Mouse (Mus musculus): Measurements from ENCODE around the gene Gabpb2. TPM values are rescaled to one million over a fixed set of nuclear protein-coding genes. Genes with fewer than 3 reads are reported as not detected.

Gene Gabpb2
- polyA plus RNA-seq, 1 experiment, result 3.3 TPM

- Histone ChIP-seq H3K36me3 (ENCODE audit: control insufficient read depth, insufficient read depth) (no peaks in the 10 kb centered on the region), H3K4me2 (ENCODE audit: low read depth) (peak within 1 kb of the TSS; percentile 97), H3K79me2 (ENCODE audit: control insufficient read depth, insufficient read depth) (no peaks in the 10 kb centered on the region), H3K4me3 (peak within 1 kb of the TSS; percentile 83), H3K27me3 (ENCODE audit: control insufficient read depth, insufficient read depth, insufficient read length) (no peaks in the 10 kb centered on the region), H3ac (ENCODE audit: control insufficient read depth, insufficient read length) (peak within 1 kb of the TSS; percentile 13)
- TF ChIP-seq REST (IDR thresholded peaks at IDR 0.05; ENCODE audit: insufficient read depth, insufficient read length) (no peak), POLR2AphosphoS2 (IDR thresholded peaks at IDR 0.05; ENCODE audit: insufficient read length, low read depth) (peak; percentile 72), POLR2A (IDR thresholded peaks at IDR 0.05; ENCODE audit: insufficient read length, low read depth) (peak; percentile 62), E2F4 (IDR thresholded peaks at IDR 0.05; ENCODE audit: insufficient read depth) (no peak), MAX (IDR thresholded peaks at IDR 0.05; ENCODE audit: low read depth) (no peak), TCF12 (IDR thresholded peaks at IDR 0.05; ENCODE audit: insufficient read depth, poor library complexity, severe bottlenecking) (no peak), MYOD1 (IDR thresholded peaks at IDR 0.05; ENCODE audit: control insufficient read depth in 1 of 3, insufficient read length in 2 of 3, low read depth in 2 of 3) (no peak)
Observed at GRCm38 (mm10) chr3:95159987-95160963, 57.4 kb downstream of the Gabpb2 start, which contains the start of gene Sema6c. Sema6c (plus strand) TSS chr3:95160457.

- H3K4me3 ChIP-seq, result peak overlapping the region; percentile 83
- no peaks in the 10 kb centered on the region for H3K79me2 ChIP-seq (ENCODE audit: control insufficient read depth, insufficient read depth)
- no peaks in the 10 kb centered on the region for H3K27me3 ChIP-seq (ENCODE audit: control insufficient read depth, insufficient read depth, insufficient read length)
- no peaks in the 10 kb centered on the region for H3K36me3 ChIP-seq (ENCODE audit: control insufficient read depth, insufficient read depth)
- TF ChIP-seq TCF3 (IDR thresholded peaks at IDR 0.05; ENCODE audit: insufficient read length, low read depth), result no peak
- no peak for TF ChIP-seq REST (IDR thresholded peaks at IDR 0.05; ENCODE audit: insufficient read depth, insufficient read length)
- no peak for TF ChIP-seq POLR2AphosphoS2 (IDR thresholded peaks at IDR 0.05; ENCODE audit: insufficient read length, low read depth)
- TF ChIP-seq CEBPB (IDR thresholded peaks at IDR 0.05; ENCODE audit: insufficient read depth, poor library complexity, severe bottlenecking), result no peak
- no peak for TF ChIP-seq TCF12 (IDR thresholded peaks at IDR 0.05; ENCODE audit: insufficient read depth, poor library complexity, severe bottlenecking)
- TF ChIP-seq SRF (IDR thresholded peaks at IDR 0.05; ENCODE audit: control insufficient read depth, insufficient read length, low read depth), result no peak
- TF ChIP-seq POLR2A (IDR thresholded peaks at IDR 0.05; ENCODE audit: insufficient read length, low read depth), result no peak
- TF ChIP-seq MYOG (IDR thresholded peaks at IDR 0.05; ENCODE audit: control insufficient read depth in 1 of 3, insufficient read depth in 1 of 3, insufficient read length in 2 of 3, low read depth in 2 of 3), result no peak
- TF ChIP-seq USF1 (IDR thresholded peaks at IDR 0.05; ENCODE audit: low read depth), result no peak
- no peak for TF ChIP-seq MYOD1 (IDR thresholded peaks at IDR 0.05; ENCODE audit: control insufficient read depth in 1 of 3, insufficient read length in 2 of 3, low read depth in 2 of 3)
- no peak for TF ChIP-seq MAX (IDR thresholded peaks at IDR 0.05; ENCODE audit: low read depth)
- TF ChIP-seq E2F4 (IDR thresholded peaks at IDR 0.05; ENCODE audit: insufficient read depth), result no peak
- peak overlapping the region; percentile 13 for H3ac ChIP-seq (ENCODE audit: control insufficient read depth, insufficient read length)
- peak overlapping the region; percentile 83 for H3K4me2 ChIP-seq (ENCODE audit: low read depth)
Observed at GRCm38 (mm10) chr3:95159511-95159986, 58.2 kb downstream of the Gabpb2 start.

GRCm38 (mm10) chr3:95153874-95154273, 63.8 kb downstream of the Gabpb2 start:
- TF ChIP-seq MYOD1 (IDR thresholded peaks at IDR 0.05; ENCODE audit: control insufficient read depth in 1 of 3, insufficient read length in 2 of 3, low read depth in 2 of 3), result no peak
- TF ChIP-seq SRF (IDR thresholded peaks at IDR 0.05; ENCODE audit: control insufficient read depth, insufficient read length, low read depth), result no peak
- no peak for TF ChIP-seq REST (IDR thresholded peaks at IDR 0.05; ENCODE audit: insufficient read depth, insufficient read length)
- no peak for TF ChIP-seq USF1 (IDR thresholded peaks at IDR 0.05; ENCODE audit: low read depth)
- TF ChIP-seq POLR2AphosphoS2 (IDR thresholded peaks at IDR 0.05; ENCODE audit: insufficient read length, low read depth), result no peak
- TF ChIP-seq MAX (IDR thresholded peaks at IDR 0.05; ENCODE audit: low read depth), result no peak
- TF ChIP-seq TCF3 (IDR thresholded peaks at IDR 0.05; ENCODE audit: insufficient read length, low read depth), result no peak
- TF ChIP-seq CEBPB (IDR thresholded peaks at IDR 0.05; ENCODE audit: insufficient read depth, poor library complexity, severe bottlenecking), result no peak
- no peak for TF ChIP-seq E2F4 (IDR thresholded peaks at IDR 0.05; ENCODE audit: insufficient read depth)
- TF ChIP-seq TCF12 (IDR thresholded peaks at IDR 0.05; ENCODE audit: insufficient read depth, poor library complexity, severe bottlenecking), result no peak
- Histone ChIP-seq H3K4me2 (ENCODE audit: low read depth) (no peak overlapping the region), H3K36me3 (ENCODE audit: control insufficient read depth, insufficient read depth) (no peaks in the 10 kb centered on the region), H3K4me3 (no peak overlapping the region), H3K79me2 (ENCODE audit: control insufficient read depth, insufficient read depth) (no peaks in the 10 kb centered on the region), H3ac (ENCODE audit: control insufficient read depth, insufficient read length) (no peak overlapping the region), H3K27me3 (ENCODE audit: control insufficient read depth, insufficient read depth, insufficient read length) (no peaks in the 10 kb centered on the region)

GRCm38 (mm10) chr3:95147924-95148323, 69.8 kb downstream of the Gabpb2 start:
- H3K4me2 ChIP-seq (ENCODE audit: low read depth), result no peak overlapping the region
- TF ChIP-seq POLR2A (IDR thresholded peaks at IDR 0.05; ENCODE audit: insufficient read length, low read depth), result no peak
- no peak for TF ChIP-seq MYOD1 (IDR thresholded peaks at IDR 0.05; ENCODE audit: control insufficient read depth in 1 of 3, insufficient read length in 2 of 3, low read depth in 2 of 3)
- TF ChIP-seq CEBPB (IDR thresholded peaks at IDR 0.05; ENCODE audit: insufficient read depth, poor library complexity, severe bottlenecking), result no peak
- no peak overlapping the region for H3K4me3 ChIP-seq
- no peaks in the 10 kb centered on the region for H3K36me3 ChIP-seq (ENCODE audit: control insufficient read depth, insufficient read depth)
- H3K27me3 ChIP-seq (ENCODE audit: control insufficient read depth, insufficient read depth, insufficient read length), result no peaks in the 10 kb centered on the region
- no peaks in the 10 kb centered on the region for H3K79me2 ChIP-seq (ENCODE audit: control insufficient read depth, insufficient read depth)
- H3ac ChIP-seq (ENCODE audit: control insufficient read depth, insufficient read length), result no peak overlapping the region

Data from myocyte (in vitro differentiated cells).